In genomic region chr14:73475506-73475905, GRCm38 (mm10) we compare ENCODE assay signal across 9 mouse cellular contexts. TPM values are rescaled to one million over a fixed set of nuclear protein-coding genes. Genes with fewer than 3 reads are reported as not detected.
DNase-seq lines count a peak whose midpoint lies in the region.
"Had no signal": no experiment of that assay in that cellular context is flagged by ENCODE, and none has a peak within 500 bp of the region (broad histone marks: within the 10 kb centered on the region; RNA-seq: fewer than 3 reads in every experiment).

No protein-coding gene starts in this region.

- peak overlapping the region; percentile 86 for H3K27ac ChIP-seq in brown adipose tissue, adult 24 weeks (replicated peaks; ENCODE audit: low read depth, low read length)
- H3K27ac ChIP-seq: kidney, postnatal 0 days had no signal

- intact Hi-C loops in heart, postnatal 25 days (cut with DNase I), result loop anchor here (2.0 kb wide), 2 partner anchors 149 to 371 kb away; no protein-coding TSS in a partner anchor

- DNase-seq in heart, adult 18-20 months, result peak; percentile 72 to 90
- DNase-seq in heart, postnatal 4 days, result no peak
- peak; percentile 22 for DNase-seq in adipocyte (ENCODE audit: low spot score)
- peak; percentile 46 for DNase-seq in heart, postnatal 25 days (ENCODE audit: low spot score)
- DNase-seq in frontal cortex, postnatal 10 days (ENCODE audit: low spot score in 2 of 2), result no peak
- no peak for DNase-seq in yolk sac, embryonic 10.5 days (ENCODE audit: low spot score)
- DNase-seq: midbrain, embryonic 14.5 days had no signal

- peaks cover 17% of the 10 kb centered on the region; the same call in 1 of the 2 replicates for H3K4me1 ChIP-seq in brown adipose tissue, adult 24 weeks (ENCODE audit: control insufficient read depth, insufficient read depth, insufficient read length, low read length)

- no peak overlapping the region for H3K4me3 ChIP-seq in brown adipose tissue, adult 24 weeks (ENCODE audit: insufficient read depth, low read depth, low read length)

RNA-seq across cellular contexts. Expression of gene Med4, which starts 34.3 kb away (rescaled TPM):
- 10 to 100 TPM; 21.3 to 23.7 TPM for total RNA-seq in heart, adult 18-20 months (2021)
- 10 to 100 TPM; 24.9 to 25.3 TPM for total RNA-seq in heart, postnatal 4 days (2021)
- 14.7 and 23.5 TPM in 2 replicates for polyA plus RNA-seq in brown adipose tissue, adult 24 weeks (2012; ENCODE audit: insufficient read depth, insufficient read length, missing spikeins)
- total RNA-seq in heart, postnatal 25 days (2021), result 10 to 100 TPM; 21.4 to 22.4 TPM

RNA-seq across cellular contexts. Expression of gene Sucla2, which starts 49.6 kb away (rescaled TPM):
- total RNA-seq in heart, adult 18-20 months (2021), result 100 to 1,000 TPM; 776 to 832 TPM
- total RNA-seq in heart, postnatal 4 days (2021), result 100 to 1,000 TPM; 381 to 391 TPM
- polyA plus RNA-seq in brown adipose tissue, adult 24 weeks (2012; ENCODE audit: insufficient read depth, insufficient read length, missing spikeins), result 1,877 and 1,970 TPM in 2 replicates
- total RNA-seq in heart, postnatal 25 days (2021), result 100 to 1,000 TPM; 787 to 854 TPM

Comparison
In these comparisons a context has a peak if more than half of its experiments do, and no peak if none do; other contexts are left out.
1. DNase-seq: peak in heart, adult 18-20 months (2 of 2), adipocyte (single experiment) and heart, postnatal 25 days (single experiment); none in heart, postnatal 4 days (single experiment), frontal cortex, postnatal 10 days (0 of 2) and yolk sac, embryonic 10.5 days (single experiment).